Mouse (Mus musculus) forebrain, postnatal 0 days (tissue): ENCODE results near the gene Oit1. TPM values are rescaled to one million over a fixed set of nuclear protein-coding genes. Genes with fewer than 3 reads are reported as not detected.

Source experiments
- ATAC-seq: fragments of 200-750 bp; cut with Nextera tagmentation; 2 replicates; pipeline ENCODE4 v1.8.0; 2017; ENCODE audit warnings: mild to moderate bottlenecking, moderate library complexity
- DNase-seq: peaks from one replicate; pipeline ENCODE4 v3.0.0-alpha.2; 2015
- H3K27ac ChIP-seq: fragments of 300-500 bp; sonication (generic); 2 replicates; pipeline ENCODE4 v1.5.1; 2014; ENCODE audit warnings: low read depth, mild to moderate bottlenecking, antibody characterized with exemption, low read length, moderate library complexity, mixed read lengths
- H3K27me3 ChIP-seq: fragments of 300-500 bp; sonication (generic); 2 replicates; pipeline ENCODE4 v1.6.1; 2014; ENCODE audit warnings: mild to moderate bottlenecking, low read length, mixed read lengths; ENCODE audit not compliant: insufficient read depth
- H3K36me3 ChIP-seq: fragments of 300-500 bp; sonication (generic); 2 replicates; pipeline ENCODE4 v1.6.1; 2014; ENCODE audit warnings: mild to moderate bottlenecking, moderate library complexity; ENCODE audit not compliant: insufficient read depth
- H3K4me1 ChIP-seq: fragments of 300-500 bp; sonication (generic); 2 replicates; pipeline ENCODE4 v1.6.1; 2014; ENCODE audit warnings: antibody characterized with exemption; ENCODE audit not compliant: insufficient read depth
- H3K4me2 ChIP-seq: fragments of 300-500 bp; sonication (generic); 2 replicates; pipeline ENCODE4 v1.6.1; 2014; ENCODE audit warnings: low read depth, mild to moderate bottlenecking, moderate library complexity
- H3K4me3 ChIP-seq: fragments of 300-500 bp; sonication (generic); 2 replicates; pipeline ENCODE4 v1.5.1; 2014; ENCODE audit warnings: low read depth, low read length, mixed read lengths
- H3K9ac ChIP-seq: fragments of 300-500 bp; sonication (generic); 2 replicates; pipeline ENCODE4 v1.6.1; 2014; ENCODE audit warnings: mild to moderate bottlenecking
- H3K9me3 ChIP-seq: fragments of 300-500 bp; sonication (generic); 2 replicates; pipeline ENCODE4 v1.6.1; 2016; ENCODE audit warnings: low read length
- CTCF ChIP-seq: sonication (generic); IDR thresholded peaks from 2 replicates; pipeline ENCODE4 v1.5.1; 2016; ENCODE audit warnings: antibody characterized with exemption, control low read depth, low read depth
- WGBS: fragments of 180-500 bp; shearing (Covaris S2); extraction: QIAGEN DNeasy Blood & Tissue Kit; methylation state at CpG from one replicate; pipeline ENCODE4 v1.1.7; 2014; 5-methylcytosine and 5-hydroxymethylcytosine counted together
- polyA plus RNA-seq: library from polyadenylated mRNA; unstranded; fragments of >200 nt; fragmentation: Nextera tagmentation; extraction: Ambion mirVana; gene quantifications from 2 replicates; pipeline ENCODE4 v1.2.1, GENCODE M21; 2015
- total RNA-seq: library from RNA; depleted of rRNA; stranded (reverse); fragments of >200 nt; gene quantifications from 2 replicates; pipeline ENCODE4 v1.2.3, GENCODE M21; 2014

The Oit1 gene
- total and polyA plus RNA-seq, 2 experiments from 2014 or later = 0.12 TPM; not detected in 1

- no peak for ATAC-seq
- TF ChIP-seq CTCF = no peak
- H3K4me3 ChIP-seq = no peak overlapping the region
These were observed 51.6 kb downstream of the Oit1 start for GRCm38 (mm10) chr14:8326961-8327360.

DNA sequence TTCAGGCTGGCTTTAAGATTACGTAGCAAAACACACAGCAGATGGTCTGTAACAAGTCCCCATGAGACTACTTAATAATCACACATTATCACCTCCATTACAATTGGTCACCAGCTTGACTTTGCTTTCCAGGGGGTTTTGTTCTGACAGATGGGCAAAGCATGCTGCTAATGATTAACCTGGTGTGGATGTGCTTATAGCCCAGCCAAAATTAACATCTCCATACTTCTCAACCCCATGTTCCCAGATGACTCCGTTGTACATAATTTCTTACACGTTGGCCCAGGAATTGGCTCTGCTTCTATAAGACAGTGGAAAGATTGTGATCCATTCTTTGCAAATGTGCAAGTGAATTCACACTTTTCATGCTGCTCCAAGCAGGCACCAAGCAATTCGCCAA, 52.8 kb downstream of the Oit1 start:
- TF ChIP-seq CTCF = no peak
- peaks cover 6% of the 10 kb centered on the region; the same call in 1 of the 2 replicates for H3K4me1 ChIP-seq
- ATAC-seq (no peak), DNase-seq (no peak)
- no peaks in the 10 kb centered on the region for H3K27me3 ChIP-seq
- no peak overlapping the region for H3K27ac ChIP-seq
- WGBS = 50% methylated on average over 4 of the region's 4 CpGs
- no peaks in the 10 kb centered on the region for H3K9me3 ChIP-seq
- no peak overlapping the region for H3K9ac ChIP-seq
- no peak overlapping the region for H3K4me2 ChIP-seq
- no peaks in the 10 kb centered on the region for H3K36me3 ChIP-seq
- H3K4me3 ChIP-seq = no peak overlapping the region

More at GRCm38 (mm10) chr14:8326961-8327360, 51.6 kb downstream of the Oit1 start:
- no peak for DNase-seq
- Histone ChIP-seq H3K9me3 (no peaks in the 10 kb centered on the region), H3K4me1 (peaks cover 10% of the 10 kb centered on the region), H3K36me3 (no peaks in the 10 kb centered on the region), H3K27ac (no peak overlapping the region), H3K9ac (no peak overlapping the region), H3K27me3 (no peaks in the 10 kb centered on the region), H3K4me2 (no peak overlapping the region)

DNA sequence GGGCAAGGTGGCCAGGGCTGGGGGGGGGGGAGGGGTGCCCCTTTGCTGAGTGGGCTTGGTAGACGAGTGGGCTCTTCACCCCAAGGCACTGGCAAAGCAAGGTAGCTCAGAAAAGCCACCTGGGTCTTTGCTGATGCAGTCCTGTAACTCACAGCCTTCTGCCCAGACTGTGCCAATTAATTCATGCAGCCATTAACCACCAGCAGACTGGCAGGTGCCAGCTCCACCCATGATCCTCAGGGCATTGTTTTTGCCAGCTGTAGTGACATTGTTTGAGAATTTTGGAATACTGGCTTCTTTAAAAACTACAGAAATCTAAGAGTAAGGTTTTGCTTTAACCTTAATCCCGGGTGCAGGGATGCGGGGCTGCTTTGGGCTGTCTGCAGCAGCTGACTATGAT, 58.0 kb downstream of the Oit1 start:
- Histone ChIP-seq H3K4me3 (no peak overlapping the region), H3K9me3 (no peaks in the 10 kb centered on the region), H3K36me3 (no peaks in the 10 kb centered on the region), H3K4me1 (peaks cover 6% of the 10 kb centered on the region), H3K4me2 (no peak overlapping the region), H3K27me3 (peaks cover 19% of the 10 kb centered on the region), H3K27ac (no peak overlapping the region), H3K9ac (no peak overlapping the region)
- no peak for TF ChIP-seq CTCF
- ATAC-seq = no peak
- DNase-seq = no peak
- 77% methylated on average over 3 of the region's 3 CpGs for WGBS

DNA sequence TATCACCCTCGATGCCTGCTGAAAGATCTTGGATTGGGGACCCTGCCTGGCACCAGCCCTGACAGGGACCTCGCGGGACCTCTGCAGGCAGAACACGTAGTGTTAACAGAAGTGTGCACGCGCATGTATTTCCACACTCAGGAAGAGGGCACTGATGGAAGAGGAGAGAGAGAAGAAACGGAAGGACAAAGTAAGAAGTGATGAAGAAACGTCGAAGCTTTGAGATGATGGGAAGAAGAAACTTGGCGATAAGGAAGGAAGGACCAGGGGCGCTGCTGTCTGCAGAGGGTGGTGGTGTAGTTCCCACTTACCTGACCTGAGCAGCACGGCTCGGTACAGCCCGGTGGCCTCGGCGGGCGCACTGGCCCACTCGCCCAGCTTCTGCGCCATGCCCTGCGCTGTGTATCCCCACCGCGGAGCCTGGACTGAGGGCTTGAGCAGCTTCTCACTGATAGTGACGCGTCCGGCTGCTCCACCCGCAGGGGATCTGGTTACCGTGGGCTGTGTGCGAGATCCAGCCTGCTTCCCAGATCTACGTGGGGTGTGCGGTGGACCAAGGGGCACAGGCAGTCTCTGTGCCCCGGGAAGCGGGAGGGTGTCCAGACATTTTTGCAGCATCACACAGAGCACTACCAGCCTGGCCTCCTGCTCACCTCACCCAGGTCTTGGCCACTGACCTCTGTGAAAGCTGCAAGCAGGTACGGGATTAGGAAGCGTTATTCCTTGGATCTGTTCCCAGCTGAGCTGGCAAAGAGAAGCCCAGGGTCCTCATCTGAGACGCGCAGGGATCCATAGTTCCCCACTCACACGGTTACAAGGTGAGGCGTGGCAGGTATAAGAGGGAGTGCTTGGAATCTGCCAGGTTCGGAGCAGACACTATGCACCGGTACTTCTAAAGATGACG, 61.1 kb downstream of the Oit1 start, which contains the start of gene Fam107a:
Gene Fam107a, minus strand, starts transcription at position 830 of the 904 bp plus-strand sequence.
- Histone ChIP-seq H3K4me1 (peaks cover 6% of the 10 kb centered on the region), H3K9me3 (no peaks in the 10 kb centered on the region), H3K36me3 (no peaks in the 10 kb centered on the region), H3K4me2 (peak within 1 kb of the TSS; percentile 46), H3K27me3 (peaks cover 19% of the 10 kb centered on the region), H3K9ac (0 out of 2 replicates have a peak within 1 kb of the TSS, but pooled peaks have one; percentile 3), H3K4me3 (peak within 1 kb of the TSS; percentile 28), H3K27ac (no peak within 1 kb of the TSS)
- 13% methylated on average over 41 of the region's 41 CpGs for WGBS
- peak; percentile 33; the same call in 1 of the 2 replicates for ATAC-seq
- no peak for TF ChIP-seq CTCF
- DNase-seq = no peak

- Histone ChIP-seq H3K27ac (no peak overlapping the region), H3K27me3 (peaks cover 19% of the 10 kb centered on the region), H3K4me3 (peak overlapping the region; percentile 28), H3K9ac (0 out of 2 replicates have a peak overlapping the region, but pooled peaks have one; percentile 3), H3K4me1 (peaks cover 6% of the 10 kb centered on the region), H3K36me3 (no peaks in the 10 kb centered on the region), H3K9me3 (no peaks in the 10 kb centered on the region), H3K4me2 (peak overlapping the region; percentile 46)
- no peak for DNase-seq
- TF ChIP-seq CTCF = no peak
- 2% methylated on average over 23 of the region's 23 CpGs for WGBS
- ATAC-seq = no peak
These were observed 62.0 kb downstream of the Oit1 start for GRCm38 (mm10) chr14:8316366-8317193.

GRCm38 (mm10) chr14:8315169-8315568, 63.4 kb downstream of the Oit1 start:
- Histone ChIP-seq H3K4me3 (no peak overlapping the region), H3K36me3 (no peaks in the 10 kb centered on the region), H3K9ac (no peak overlapping the region), H3K27ac (no peak overlapping the region), H3K27me3 (peaks cover 19% of the 10 kb centered on the region), H3K4me2 (no peak overlapping the region), H3K9me3 (no peaks in the 10 kb centered on the region), H3K4me1 (peaks cover 6% of the 10 kb centered on the region)
- WGBS = 82% methylated on average over 6 of the region's 6 CpGs
- TF ChIP-seq CTCF = no peak
- no peak for DNase-seq
- no peak for ATAC-seq

DNA sequence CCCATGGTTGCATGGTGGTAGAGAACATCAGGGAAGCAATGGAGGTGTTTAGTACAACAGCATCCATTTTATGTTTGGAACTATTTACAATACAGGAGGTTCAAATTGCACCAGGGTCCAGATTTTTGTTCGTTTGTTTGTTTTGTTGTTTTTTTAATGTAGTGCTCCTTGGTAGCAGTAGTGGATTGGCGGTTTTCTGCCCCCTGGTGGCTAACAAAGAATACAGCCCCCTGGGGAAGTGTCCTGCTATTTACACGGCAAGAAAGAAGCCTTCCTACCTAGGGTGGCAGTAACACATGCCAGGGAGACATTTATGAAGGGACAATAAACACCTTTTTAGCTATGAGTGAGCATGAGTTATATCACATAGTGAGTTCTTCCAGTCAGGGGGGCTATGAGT, 64.0 kb downstream of the Oit1 start:
- Histone ChIP-seq H3K27ac (no peak overlapping the region), H3K36me3 (no peaks in the 10 kb centered on the region), H3K4me3 (no peak overlapping the region), H3K27me3 (peaks cover 19% of the 10 kb centered on the region), H3K9me3 (no peaks in the 10 kb centered on the region), H3K4me2 (no peak overlapping the region), H3K9ac (no peak overlapping the region), H3K4me1 (peaks cover 6% of the 10 kb centered on the region)
- WGBS = 36% methylated on average over 3 of the region's 3 CpGs
- TF ChIP-seq CTCF = peak; percentile 55
- ATAC-seq (no peak), DNase-seq (no peak)
